In genomic region chr5:23401368-23401767, GRCm38 (mm10) we compare ENCODE assay signal across 25 mouse cellular contexts. TPM values are rescaled to one million over a fixed set of nuclear protein-coding genes. Genes with fewer than 3 reads are reported as not detected.
A peak's percentile ranks its signal among the peaks of the same experiment; 100 is the strongest.
DNase-seq lines count a peak whose midpoint lies in the region; ATAC-seq lines count a peak whose summit lies in the region.
"Had no signal": no experiment of that assay in that cellular context is flagged by ENCODE, and none has a peak within 500 bp of the region (broad histone marks: within the 10 kb centered on the region; RNA-seq: fewer than 3 reads in every experiment).

No protein-coding gene starts in this region.

- H3K4me2 ChIP-seq in heart, embryonic 12.5 days = no peak overlapping the region
- H3K4me2 ChIP-seq: forebrain, embryonic 15.5 days; hindbrain, embryonic 12.5 days; kidney, embryonic 15.5 days; limb, embryonic 13.5 days; liver, embryonic 12.5 days; midbrain, embryonic 13.5 days; neural tube, embryonic 13.5 days had no signal

- H3K9me3 ChIP-seq in heart, embryonic 12.5 days (replicated peaks) = no peaks in the 10 kb centered on the region
- H3K9me3 ChIP-seq: forebrain, embryonic 15.5 days; heart, embryonic 10.5 days; hindbrain, embryonic 12.5 days; kidney, embryonic 15.5 days; limb, embryonic 13.5 days; liver, embryonic 12.5 days; midbrain, embryonic 13.5 days; neural tube, embryonic 13.5 days had no signal

- ATAC-seq in heart, embryonic 12.5 days (ENCODE audit: insufficient number of reproducible peaks, low FRiP score) = no peak
- ATAC-seq: hindbrain, postnatal 0 days; liver, embryonic 12.5 days; liver, postnatal 0 days; midbrain, embryonic 13.5 days had no signal

- no peak overlapping the region for H3K27ac ChIP-seq in heart, embryonic 12.5 days (ENCODE audit: poor library complexity, severe bottlenecking)
- H3K27ac ChIP-seq: forebrain, embryonic 15.5 days; heart, embryonic 10.5 days; hindbrain, embryonic 12.5 days; hindbrain, postnatal 0 days; kidney, embryonic 15.5 days; limb, embryonic 13.5 days; liver, embryonic 12.5 days; macrophage; midbrain, embryonic 13.5 days; neural tube, embryonic 13.5 days had no signal

- H3K36me3 ChIP-seq in heart, embryonic 12.5 days = peaks cover 47% of the 10 kb centered on the region

- 82% methylated on average over 9 of the region's 9 CpGs for WGBS in heart, embryonic 12.5 days

- H3K4me1 ChIP-seq in heart, embryonic 12.5 days (replicated peaks) = peaks cover 3% of the 10 kb centered on the region; the same call in 1 of the 2 replicates
- H3K4me1 ChIP-seq: hindbrain, embryonic 12.5 days; limb, embryonic 13.5 days; midbrain, embryonic 13.5 days; neural tube, embryonic 13.5 days had no signal

- no peaks in the 10 kb centered on the region for H3K27me3 ChIP-seq in heart, embryonic 12.5 days (replicated peaks)
- H3K27me3 ChIP-seq: forebrain, embryonic 15.5 days; hindbrain, embryonic 12.5 days; kidney, embryonic 15.5 days; limb, embryonic 13.5 days; liver, embryonic 12.5 days; midbrain, embryonic 13.5 days; neural tube, embryonic 13.5 days had no signal

- H3K9ac ChIP-seq in heart, embryonic 12.5 days = no peak overlapping the region
- H3K9ac ChIP-seq: forebrain, embryonic 15.5 days; hindbrain, embryonic 12.5 days; kidney, embryonic 15.5 days; limb, embryonic 13.5 days; liver, embryonic 12.5 days; liver, postnatal 0 days; midbrain, embryonic 13.5 days; neural tube, embryonic 13.5 days had no signal

- DNase-seq in cerebellum, adult 9-10 months = peak; percentile 14
- DNase-seq in cerebellum, adult 9-11 months = no peak
- peak; percentile 80 for DNase-seq in heart, adult 11 months
- DNase-seq in ES-CJ7 (ENCODE audit: low read depth, low spot score) = peak; percentile 82
- peak; percentile 96 for DNase-seq in fat pad, adult 2 months (ENCODE audit: extremely low read depth, low read depth, low spot score)
- DNase-seq in lung, postnatal 10 days = no peak
- DNase-seq in frontal cortex, postnatal 36 days (ENCODE audit: low spot score in 2 of 2) = no peak
- DNase-seq: adrenal gland, adult 8-10 months; cerebellum, adult 18-20 months; heart, postnatal 36 days; kidney, adult 18-20 months; kidney, postnatal 25 days; liver, postnatal 0 days; thymus, postnatal 14 days had no signal

- no peak overlapping the region for H3K4me3 ChIP-seq in heart, embryonic 12.5 days
- H3K4me3 ChIP-seq: forebrain, embryonic 15.5 days; heart, embryonic 10.5 days; hindbrain, embryonic 12.5 days; kidney, embryonic 15.5 days; limb, embryonic 13.5 days; liver, embryonic 12.5 days; midbrain, embryonic 13.5 days; neural tube, embryonic 13.5 days had no signal

RNA-seq across cellular contexts. Expression of gene Kmt2e, which starts 32.9 kb away (rescaled TPM):
- polyA plus RNA-seq in heart, embryonic 12.5 days (2016; fragmentation: Nextera tagmentation; extraction: Ambion mirVana) = 69.2 and 73.6 TPM in 2 replicates

Comparison
In these comparisons a context has a peak if more than half of its experiments do, and no peak if none do; other contexts are left out.
1. DNase-seq: peak in cerebellum, adult 9-10 months (single experiment), heart, adult 11 months (single experiment), ES-CJ7 (single experiment) and fat pad, adult 2 months (single experiment); none in cerebellum, adult 9-11 months (single experiment), lung, postnatal 10 days (single experiment) and frontal cortex, postnatal 36 days (0 of 2).